Mouse (Mus musculus): ENCODE measurements around the gene D630045J12Rik. TPM values are rescaled to one million over a fixed set of nuclear protein-coding genes. Genes with fewer than 3 reads are reported as not detected.

D630045J12Rik gene
- total RNA-seq, 2 experiments from 2014 or later: 39.6 to 41.8 TPM

DNA sequence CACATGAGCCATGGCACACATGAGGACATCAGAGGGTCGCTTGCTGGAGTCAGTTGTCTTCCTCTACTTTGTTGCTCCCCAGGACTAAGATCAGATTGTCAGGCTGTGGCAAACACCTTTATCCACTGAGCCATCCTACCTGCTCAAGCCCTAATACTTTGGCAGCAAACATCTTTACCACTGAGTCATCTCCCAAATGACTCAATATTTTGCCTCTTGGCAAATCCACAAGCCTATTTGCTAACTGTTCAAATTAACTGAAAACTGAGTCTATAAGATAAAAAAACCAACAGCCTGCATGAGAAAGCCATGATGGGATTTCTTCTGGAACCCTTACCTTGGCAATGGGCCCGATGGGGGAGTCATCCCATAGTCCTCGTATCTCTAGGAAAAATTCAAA, 114.7 kb downstream of the D630045J12Rik start:
- DNase-seq (ENCODE audit: low spot score in 2 of 2): no peak

DNA sequence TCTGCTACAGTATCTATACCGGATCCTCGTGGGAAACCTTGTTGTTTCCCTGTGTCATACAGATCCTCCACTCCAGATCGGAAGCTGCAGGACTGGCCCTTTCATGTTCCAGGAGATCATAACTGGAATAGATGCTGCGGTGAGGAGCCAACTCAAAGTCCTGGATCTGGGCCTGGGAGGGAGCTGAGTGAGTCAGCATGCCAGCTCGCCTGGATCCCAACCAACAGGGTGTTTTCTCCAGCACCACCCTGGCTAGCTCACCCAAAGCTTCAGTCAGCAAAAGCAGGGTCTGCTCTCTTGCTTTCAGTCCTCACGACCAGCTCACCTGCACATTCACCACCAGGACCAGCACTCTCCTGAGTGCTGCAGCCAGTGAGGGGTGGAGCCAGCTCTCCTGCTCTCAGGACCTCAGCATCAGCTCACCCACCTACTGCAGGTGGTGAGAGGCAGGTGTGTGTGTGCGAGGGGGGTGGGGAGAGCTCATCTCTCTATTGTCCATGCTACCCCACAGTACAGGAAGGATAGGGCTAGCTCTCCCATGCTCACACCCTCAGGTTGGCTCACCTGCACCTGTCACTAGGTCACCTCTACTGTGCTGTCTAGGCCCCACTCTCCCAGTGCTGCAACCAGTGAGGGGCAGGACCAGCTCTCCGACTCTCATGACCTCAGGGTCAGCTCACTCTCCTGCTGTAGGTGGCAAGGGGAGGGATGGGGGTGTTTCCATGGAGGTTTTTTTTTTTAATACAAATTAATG, 118.8 kb downstream of the D630045J12Rik start:
- DNase-seq (ENCODE audit: low spot score in 2 of 2): peak; percentile 62 to 81

DNA sequence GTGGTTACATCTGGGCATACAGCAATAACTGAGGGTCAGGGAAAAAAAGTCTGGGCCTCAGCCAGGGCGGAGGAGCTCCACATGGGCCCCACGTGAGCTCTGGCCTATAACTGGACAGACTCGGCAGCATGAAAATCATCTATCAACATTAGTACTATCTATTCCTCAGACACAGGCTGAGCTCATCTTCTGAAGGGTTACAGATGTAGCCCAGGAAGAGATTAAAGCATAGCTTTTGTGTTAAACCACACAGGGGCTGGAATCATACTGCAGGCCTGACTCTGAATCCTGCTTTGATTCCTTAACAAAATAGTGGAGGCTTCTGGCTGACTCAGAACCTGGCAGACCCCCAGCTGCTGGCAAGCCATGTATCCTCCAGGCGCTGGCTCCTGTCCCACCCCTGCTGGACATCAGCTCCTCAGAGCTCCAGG, 122.0 kb downstream of the D630045J12Rik start:
- peak in 1 of 2 experiments; percentile 43 for DNase-seq (ENCODE audit: low spot score in 2 of 2)

DNA sequence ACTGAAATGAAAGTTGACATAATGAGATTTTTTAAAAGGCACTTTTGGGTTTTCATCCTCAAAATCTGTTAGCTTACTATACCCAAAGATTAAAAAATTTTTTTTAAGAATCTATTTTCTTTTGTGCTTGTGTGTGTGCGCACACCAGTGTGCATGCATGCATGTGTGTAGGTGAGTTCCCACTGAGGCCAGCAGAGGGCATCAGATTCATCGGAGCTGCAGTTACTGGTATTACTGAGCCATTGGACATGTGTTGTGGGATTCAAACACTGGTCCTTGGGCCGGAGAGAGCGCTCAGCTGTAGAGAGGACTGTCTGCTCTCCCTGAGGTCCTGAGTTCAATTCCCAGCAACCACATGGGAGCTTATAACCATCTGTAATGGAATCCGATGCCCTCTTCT, 123.9 kb downstream of the D630045J12Rik start:
- no peak for DNase-seq (ENCODE audit: low spot score in 2 of 2)

DNA sequence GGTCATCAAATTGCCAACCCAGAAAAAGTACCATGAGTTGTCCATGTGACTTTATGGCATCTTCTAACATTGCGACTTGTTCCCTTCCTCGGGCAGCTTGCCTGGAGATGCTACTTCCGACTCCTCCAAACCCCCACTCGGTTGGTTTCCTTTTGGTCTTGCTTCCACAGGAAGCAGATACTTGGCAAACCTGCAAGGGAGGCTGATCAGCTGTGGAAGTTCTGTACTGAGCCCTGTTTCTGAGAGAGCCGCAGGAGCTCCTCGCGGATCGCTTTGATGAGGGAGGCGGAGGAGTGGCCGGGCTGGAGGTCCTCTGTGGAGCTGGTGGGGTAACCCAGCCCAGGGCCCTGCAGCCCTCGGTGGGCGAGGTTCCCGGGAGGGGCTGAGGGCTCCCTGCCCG, 125.7 kb downstream of the D630045J12Rik start:
- no peak for DNase-seq (ENCODE audit: low spot score in 2 of 2)

DNA sequence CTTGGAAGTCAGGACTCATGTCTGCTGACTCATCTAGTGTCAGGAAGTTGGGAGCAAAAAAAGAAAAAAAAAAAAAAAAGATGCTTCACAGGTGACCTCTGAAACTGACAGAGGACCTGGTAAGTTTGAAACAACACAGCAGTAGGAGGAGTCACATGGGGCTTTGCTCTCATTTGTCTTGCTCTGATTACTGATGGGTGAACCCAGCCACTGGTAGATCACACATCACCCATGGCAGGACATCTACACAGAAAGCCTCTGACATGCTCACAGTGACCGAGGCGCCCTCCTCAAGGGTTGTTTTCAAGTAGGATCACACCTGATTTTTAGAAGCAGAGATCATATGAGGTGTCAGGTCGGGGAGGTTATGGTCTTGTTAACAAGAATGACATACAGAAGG, 128.3 kb downstream of the D630045J12Rik start:
- DNase-seq (ENCODE audit: low spot score in 2 of 2): no peak

DNA sequence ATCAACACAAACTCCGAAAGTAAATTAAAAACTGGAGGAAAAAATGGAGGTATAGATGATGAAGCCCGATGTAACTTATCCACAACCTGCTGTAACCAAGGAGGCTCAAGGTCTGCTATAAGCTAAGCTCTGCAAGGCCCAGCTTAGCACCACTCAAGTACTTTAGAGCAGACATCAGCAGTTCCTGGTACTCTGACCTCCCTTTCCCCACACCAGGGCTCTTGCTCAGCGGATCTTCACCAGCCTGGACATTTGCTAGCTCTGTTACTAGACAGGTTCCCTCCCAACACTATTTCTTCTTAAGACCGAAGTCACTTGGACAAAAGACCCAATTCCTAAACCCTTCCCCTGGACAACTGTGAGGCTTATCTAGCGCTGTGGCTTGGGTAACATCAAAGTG, 128.9 kb downstream of the D630045J12Rik start:
- no peak for DNase-seq (ENCODE audit: low spot score in 2 of 2)

DNA sequence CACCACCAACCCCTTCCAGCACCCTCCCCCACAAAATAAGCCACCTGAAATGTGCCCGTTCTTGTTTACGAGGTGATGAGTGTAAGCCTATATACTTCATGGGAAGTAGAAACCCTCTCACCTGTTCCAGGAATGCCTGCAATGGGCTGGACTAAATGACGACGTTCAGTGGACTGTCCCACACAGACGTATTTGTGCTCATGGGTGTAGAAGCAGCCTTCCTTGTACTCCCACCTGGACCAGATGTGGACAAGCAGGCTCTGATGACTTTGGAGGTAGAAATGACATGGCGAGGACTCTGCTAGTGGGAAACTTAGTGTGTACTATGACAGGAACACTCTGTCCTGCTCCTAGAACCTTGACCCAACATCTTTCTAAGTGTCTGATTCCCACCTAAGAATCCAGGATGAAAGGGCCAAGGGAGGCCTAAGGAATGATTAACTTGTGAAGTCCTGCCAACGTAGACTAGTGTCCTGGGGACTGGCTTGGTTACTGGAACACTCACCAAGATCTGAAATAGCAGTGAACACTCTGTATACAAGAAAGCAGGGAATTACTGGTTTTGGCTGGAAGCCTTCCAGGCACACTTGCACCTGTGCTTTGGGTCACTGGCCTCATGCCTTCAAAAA, 129.5 kb downstream of the D630045J12Rik start, which contains the start of gene Atp6v0a4:
TSS of gene Atp6v0a4 (minus strand) at position 380 of the 629 bp plus-strand sequence.
- DNase-seq (ENCODE audit: low spot score in 2 of 2): no peak

DNA sequence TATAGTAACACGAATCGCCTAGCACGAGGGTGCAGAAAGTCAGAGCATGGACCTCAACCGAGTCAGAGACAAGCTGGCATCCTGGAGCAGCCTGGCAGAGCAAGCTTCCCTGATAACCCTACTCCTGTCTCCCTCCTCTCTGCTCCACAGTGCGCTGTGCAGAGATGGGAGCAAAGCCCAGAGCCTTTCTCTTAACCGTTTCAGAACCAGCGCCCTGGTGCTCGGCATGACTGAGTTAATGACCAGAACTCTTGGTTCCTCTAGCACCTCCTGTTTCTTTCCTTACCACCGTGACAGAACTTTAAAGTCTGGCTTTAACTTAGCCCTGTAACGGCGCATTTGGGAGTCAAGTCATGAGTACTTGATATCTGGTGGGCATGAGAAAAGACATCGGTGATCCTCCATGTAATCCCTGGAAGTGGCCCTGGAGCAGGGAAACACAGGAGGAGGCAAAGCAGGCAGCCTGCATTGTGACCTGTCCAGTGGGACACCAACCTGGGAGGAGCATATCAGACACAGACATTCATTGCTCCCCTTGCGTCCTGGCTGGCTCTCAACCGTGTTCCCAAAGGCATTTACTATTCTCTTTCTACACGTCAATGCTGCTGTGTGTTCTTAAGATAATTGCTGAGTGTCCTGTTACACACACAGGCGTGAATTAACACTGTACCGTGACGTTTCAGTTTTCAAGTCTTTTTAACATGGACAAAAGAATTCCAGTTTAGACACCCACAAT, 130.2 kb downstream of the D630045J12Rik start:
- DNase-seq (ENCODE audit: low spot score in 2 of 2): no peak

DNA sequence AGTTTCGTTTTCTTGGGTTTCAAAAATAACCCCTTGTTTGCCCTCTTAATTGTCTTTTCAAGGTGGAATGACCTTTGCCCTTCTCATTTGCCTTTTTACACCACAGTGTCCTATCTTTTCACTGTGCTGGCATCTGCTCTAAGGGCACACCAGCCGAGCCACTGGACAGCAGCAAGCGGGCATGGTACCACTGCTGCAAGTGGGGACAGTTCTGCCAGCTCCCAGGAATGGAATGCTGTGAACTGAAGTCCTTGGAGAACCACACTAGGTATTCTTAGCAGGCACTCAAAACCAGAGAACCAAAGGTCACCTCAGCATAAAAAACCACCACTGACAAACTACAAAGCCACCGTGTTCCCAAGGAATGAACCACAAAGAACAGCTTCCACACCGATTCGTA, 131.0 kb downstream of the D630045J12Rik start:
- DNase-seq (ENCODE audit: low spot score in 2 of 2): no peak

DNA sequence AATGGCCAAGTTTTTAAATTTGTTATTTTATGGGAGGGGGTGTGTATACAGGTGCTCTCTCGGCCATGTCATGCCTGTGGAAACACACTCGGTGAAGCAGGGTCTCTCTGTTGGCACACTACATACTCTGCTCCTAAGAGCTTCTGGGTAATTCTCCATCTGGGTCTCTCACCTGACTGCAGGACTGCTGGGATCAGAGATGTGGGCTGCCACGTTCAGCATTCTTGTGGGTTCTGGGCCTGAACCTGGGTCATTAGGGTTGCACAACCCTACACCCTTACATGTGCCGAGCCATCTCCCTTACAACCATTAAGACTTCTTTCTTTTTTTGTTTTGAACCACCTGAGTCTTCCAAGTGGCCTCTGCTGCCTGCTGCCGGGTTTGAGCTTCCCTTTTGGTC, 132.0 kb downstream of the D630045J12Rik start:
- no peak for DNase-seq (ENCODE audit: low spot score in 2 of 2)

DNA sequence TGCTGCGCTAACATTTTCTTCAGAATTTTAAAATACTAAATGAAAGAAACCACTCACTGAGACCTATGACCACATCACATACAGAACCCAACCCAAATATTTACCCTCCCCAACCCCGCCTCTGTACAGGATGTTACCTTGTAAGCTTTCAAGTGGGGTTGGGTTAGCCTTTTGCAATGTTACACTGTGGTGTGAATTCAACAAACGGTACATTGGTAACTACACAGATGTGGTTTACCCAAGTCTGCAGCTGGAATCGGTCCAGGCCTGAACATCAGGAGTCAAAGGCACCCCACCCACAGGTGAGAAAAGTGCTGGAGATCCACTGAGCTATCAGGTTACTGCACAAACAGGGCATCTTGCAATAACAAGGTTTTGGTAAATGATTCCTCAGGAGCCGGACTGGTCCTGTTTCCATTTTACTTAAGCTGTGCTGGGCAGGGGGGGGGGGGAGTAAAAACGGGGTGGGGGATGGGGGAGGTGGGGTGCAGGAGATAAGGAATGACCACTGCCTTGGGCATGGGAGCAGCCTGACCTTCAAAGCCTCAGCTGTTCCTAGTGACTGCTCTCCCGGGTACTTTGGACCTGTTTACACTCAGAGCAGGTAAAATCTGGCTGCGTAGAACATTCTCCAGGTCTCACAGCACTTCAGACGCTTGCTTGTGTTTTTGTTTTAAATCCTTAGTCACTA, 133.0 kb downstream of the D630045J12Rik start:
- no peak for DNase-seq (ENCODE audit: low spot score in 2 of 2)

DNA sequence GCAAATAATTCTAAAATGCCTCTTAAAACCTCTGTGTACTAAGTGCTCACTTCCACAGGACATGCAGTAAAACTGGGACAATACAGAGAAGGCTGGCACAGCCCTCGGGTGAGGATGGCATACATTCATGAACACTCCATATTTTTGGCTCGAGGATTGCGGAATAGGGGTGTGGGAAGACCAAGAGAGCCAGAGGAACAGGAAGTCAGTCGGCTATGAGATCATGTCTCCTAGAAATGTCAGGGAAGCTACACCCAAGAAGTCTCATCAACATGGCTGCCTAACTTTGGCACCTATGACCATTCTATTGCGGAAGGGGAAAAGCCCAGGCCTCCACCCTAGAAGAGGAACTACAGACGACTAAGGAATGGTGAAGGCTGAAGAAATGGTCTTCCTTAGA, 135.5 kb downstream of the D630045J12Rik start:
- no peak for DNase-seq (ENCODE audit: low spot score in 2 of 2)

DNA sequence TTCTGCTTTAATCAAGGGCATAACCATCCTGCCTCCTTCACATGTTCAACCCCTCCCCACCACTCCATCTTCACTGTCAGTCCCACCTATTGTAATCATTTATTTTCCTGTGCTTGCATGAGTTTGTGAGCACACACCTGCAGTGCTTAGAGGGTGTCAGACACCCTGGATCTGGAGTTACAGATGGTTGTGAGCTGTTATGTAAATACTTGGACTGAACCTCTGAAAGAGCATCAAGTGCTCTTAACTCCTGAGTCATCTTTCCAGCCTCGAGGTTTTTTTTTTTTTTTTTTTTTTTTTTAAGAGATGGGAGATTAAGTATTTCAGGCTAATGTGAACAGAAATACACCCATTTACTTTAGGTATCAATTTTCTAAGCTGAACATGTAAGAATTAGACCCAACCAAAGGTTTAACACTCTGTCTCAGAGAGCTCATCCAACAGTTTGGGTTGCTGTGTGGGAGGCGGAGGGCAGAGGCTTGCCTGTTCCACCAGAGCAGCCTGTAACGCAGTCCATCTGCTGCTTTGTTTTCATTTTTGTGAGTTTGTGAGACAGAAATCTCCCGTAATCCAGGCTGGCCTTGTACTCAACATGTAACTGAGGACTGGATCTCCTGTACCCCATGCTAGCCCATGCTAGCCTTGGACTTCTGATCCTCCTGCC, 137.6 kb downstream of the D630045J12Rik start:
- DNase-seq (ENCODE audit: low spot score in 2 of 2): peak in 1 of 2 experiments; percentile 65

DNA sequence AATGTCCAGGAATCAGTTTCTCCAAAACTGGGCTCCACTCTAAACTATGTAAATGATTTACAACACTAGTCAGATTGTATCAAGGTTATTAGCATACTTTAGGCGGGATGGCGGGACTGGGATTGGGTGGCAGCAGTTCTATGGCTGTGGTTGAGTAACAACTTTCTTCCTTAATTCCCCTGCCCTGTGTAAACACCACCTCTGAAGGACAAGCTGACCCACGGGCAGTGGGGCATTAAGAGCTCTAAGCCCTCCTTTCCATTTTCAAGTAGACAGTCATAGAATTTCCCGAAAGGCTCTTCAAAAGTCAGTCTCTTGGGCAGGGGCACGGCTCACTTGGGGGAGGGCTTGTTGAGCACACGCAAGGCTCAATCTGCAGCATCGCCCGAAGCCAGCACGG, 142.9 kb downstream of the D630045J12Rik start:
- DNase-seq (ENCODE audit: low spot score in 2 of 2): no peak

DNA sequence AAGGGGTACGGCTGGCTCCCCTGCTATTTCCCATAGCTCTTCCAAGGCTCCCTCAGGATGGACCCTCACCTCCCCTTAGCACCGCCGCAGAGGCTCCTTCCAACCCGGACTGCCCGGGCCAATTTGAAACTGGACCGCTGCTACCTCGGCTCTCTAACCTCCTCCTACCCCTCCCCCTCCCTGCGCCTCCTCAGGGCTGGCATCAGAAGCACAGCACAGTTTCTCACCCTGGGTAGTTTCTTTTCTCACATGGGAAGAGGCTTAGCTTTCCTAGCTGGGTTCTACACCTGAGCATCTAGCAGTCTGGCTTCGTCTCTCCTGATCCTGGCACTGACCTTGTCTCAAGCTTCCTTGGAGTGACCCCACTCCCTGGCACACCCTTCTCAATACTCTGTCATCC, 143.9 kb downstream of the D630045J12Rik start:
- DNase-seq (ENCODE audit: low spot score in 2 of 2): no peak

DNA sequence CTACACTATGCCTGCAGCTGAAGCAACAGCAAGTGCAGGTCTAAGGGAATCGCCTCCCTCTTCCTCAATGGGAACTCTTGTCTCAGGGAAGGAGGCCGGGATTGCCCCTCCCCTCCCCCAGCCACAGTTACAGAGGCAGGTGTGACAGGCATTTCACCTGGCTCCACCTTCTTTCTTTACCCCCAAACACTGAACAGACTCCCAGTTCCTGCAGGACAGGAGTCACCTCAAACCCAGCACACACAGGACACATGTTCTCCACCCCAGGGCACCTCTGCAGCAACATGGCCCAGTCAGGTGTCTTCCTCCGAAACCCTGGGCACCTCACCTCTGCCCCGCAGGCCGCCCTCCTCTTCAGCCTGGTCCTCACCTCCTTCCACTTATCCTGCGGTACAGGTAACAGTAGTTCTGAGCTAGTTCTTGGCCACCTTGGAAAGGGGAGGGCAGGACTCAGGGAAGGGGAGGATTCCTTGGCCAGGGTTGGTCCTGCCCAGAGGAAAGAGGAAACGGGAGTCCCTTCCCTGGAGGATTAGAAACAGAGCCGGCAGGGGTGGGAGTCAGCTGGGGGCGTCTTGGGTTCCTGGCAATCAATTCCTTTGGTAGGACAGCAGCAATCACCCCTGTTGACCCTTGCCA, 144.5 kb downstream of the D630045J12Rik start, which contains the start of gene Tmem213:
TSS of gene Tmem213 (plus strand) at position 96 of the 636 bp plus-strand sequence.
- no peak for DNase-seq (ENCODE audit: low spot score in 2 of 2)

DNA sequence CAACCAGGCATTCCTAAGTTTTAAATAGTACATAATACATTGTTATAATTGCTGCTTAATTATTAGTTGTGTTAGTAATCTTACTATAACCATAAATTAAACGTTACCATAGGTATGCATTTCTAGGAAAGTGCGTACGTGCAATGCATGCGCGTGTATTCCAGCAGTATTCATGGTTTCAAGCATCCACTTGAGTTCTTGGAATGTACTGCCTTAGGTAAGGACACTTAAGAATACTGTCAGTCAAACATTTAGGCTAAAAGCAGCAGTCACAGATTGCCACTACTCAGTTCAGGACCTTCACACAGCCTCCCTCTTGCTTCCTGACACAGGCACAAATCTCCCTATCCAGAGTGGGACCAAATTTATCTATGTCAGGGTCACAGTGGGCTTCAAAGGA, 145.4 kb downstream of the D630045J12Rik start:
- no peak for DNase-seq (ENCODE audit: low spot score in 2 of 2)

DNA sequence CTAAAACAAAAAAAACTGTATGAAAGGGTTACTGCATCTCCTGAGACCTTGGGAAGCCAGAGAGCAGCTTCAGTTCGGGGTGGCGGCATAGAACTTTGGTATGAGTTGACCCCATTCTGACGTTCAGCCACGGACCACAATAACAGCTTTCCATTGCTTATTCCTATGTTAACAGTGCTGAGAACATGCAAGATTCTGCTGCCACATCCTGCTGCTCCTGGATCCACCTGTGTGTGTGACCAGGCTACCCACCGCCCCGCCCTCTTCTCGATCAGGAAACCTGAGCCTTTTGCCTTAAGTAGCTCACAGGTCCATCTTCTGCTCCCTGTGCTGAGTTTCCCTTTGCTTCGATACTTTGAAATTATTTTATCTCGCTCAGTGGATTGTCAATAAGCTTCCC, 147.9 kb downstream of the D630045J12Rik start:
- no peak for DNase-seq (ENCODE audit: low spot score in 2 of 2)

DNA sequence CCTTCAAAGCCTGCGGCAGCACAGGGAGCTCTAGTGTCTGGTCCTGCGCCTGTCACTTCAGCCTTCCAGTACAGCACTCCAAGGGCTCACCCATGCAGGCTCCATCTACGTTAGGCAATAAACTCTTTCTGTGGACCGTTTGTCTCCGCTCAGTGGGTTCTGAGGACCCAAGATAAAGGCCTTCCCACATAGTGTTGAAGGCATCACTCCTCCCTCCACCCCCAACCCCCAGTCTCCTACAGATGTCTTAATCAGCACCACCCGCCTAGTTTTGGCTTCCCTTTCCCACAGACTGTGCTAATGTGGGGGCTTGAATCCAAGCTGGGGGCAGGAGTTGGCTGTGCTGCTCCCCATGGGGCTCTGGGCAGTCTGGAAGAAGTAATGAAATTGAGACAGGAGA, 150.0 kb downstream of the D630045J12Rik start:
- no peak for DNase-seq (ENCODE audit: low spot score in 2 of 2)

Measured in layer of hippocampus, postnatal 14 days (tissue).